Mouse (Mus musculus) MEL (cell line): ENCODE results near the gene Sult5a1. TPM values are rescaled to one million over a fixed set of nuclear protein-coding genes. Genes with fewer than 3 reads are reported as not detected.

Experiments
- DNase-seq: peaks from one replicate; pipeline ENCODE4 v3.0.0; 2011; ENCODE audit warnings: low read depth, low spot score
- H3K27ac ChIP-seq: 2 replicates; pipeline ENCODE4 v1.5.1; 2012; ENCODE audit warnings: low read depth, mild to moderate bottlenecking, control low read depth, low read length, moderate library complexity; ENCODE audit not compliant: control insufficient read depth
- H3K27me3 ChIP-seq, 2 experiments: fragments of 150-350 bp in 1 of 2; sonication (generic) in 1 of 2; 2 replicates each; pipeline ENCODE4 v1.6.1; 2012; ENCODE audit warnings: low read length in 2 of 2, mild to moderate bottlenecking in 2 of 2, improper control_type of control experiment in 1 of 2, moderate library complexity in 1 of 2; ENCODE audit not compliant: insufficient read depth in 2 of 2, control insufficient read depth in 1 of 2
- H3K36me3 ChIP-seq, 2 experiments: 2 replicates each; pipeline ENCODE4 v1.6.1; 2012 to 2014; ENCODE audit warnings: low read length in 2 of 2, improper control_type of control experiment in 1 of 2, inconsistent platforms in 1 of 2, mild to moderate bottlenecking in 1 of 2; ENCODE audit not compliant: insufficient read depth in 2 of 2, control insufficient read depth in 1 of 2
- H3K4me1 ChIP-seq, 2 experiments: fragments of 150-350 bp in 1 of 2; sonication (generic) in 1 of 2; 2 replicates each; pipeline ENCODE4 v1.6.1; 2012; ENCODE audit warnings: low read length in 2 of 2, improper control_type of control experiment in 1 of 2, mild to moderate bottlenecking in 1 of 2; ENCODE audit not compliant: insufficient read depth in 2 of 2, control insufficient read depth in 1 of 2
- H3K4me3 ChIP-seq, 2 experiments: fragments of 150-350 bp in 1 of 2; sonication (generic) in 1 of 2; 2 replicates each; pipeline ENCODE4 v1.5.1; 2012; ENCODE audit warnings: low read depth in 2 of 2, low read length in 2 of 2, mild to moderate bottlenecking in 2 of 2, moderate library complexity in 2 of 2, control low read depth in 1 of 2, improper control_type of control experiment in 1 of 2; ENCODE audit not compliant: control insufficient read depth in 1 of 2, insufficient read depth in 1 of 2
- H3K79me2 ChIP-seq: 2 replicates; pipeline ENCODE4 v1.6.1; 2012; ENCODE audit warnings: mild to moderate bottlenecking, low read length, moderate library complexity; ENCODE audit not compliant: control insufficient read depth, poor library complexity, insufficient read depth
- H3K9ac ChIP-seq: 2 replicates; pipeline ENCODE4 v1.6.1; 2012; ENCODE audit warnings: low read depth, mild to moderate bottlenecking, control low read depth, low read length, moderate library complexity; ENCODE audit not compliant: control insufficient read depth, poor library complexity, severe bottlenecking
- H3K9me3 ChIP-seq: fragments of 150-350 bp; sonication (generic); replicated peaks from 2 replicates; pipeline ENCODE4 v1.6.1; 2012; ENCODE audit warnings: mild to moderate bottlenecking, low read length, improper control_type of control experiment, moderate library complexity; ENCODE audit not compliant: insufficient read depth
- BHLHE40 ChIP-seq: IDR thresholded peaks from 2 replicates; pipeline ENCODE4 v1.6.1; 2012; ENCODE audit warnings: low read depth, mild to moderate bottlenecking, inconsistent platforms, low read length, improper control_type of control experiment, borderline replicate concordance
- CHD2 ChIP-seq: IDR thresholded peaks from 2 replicates; pipeline ENCODE4 v1.6.1; 2011; ENCODE audit warnings: low read length, improper control_type of control experiment
- CTCF ChIP-seq, 3 experiments: IDR thresholded peaks in 2 of 3; conservative IDR thresholded peaks in 1 of 3; 2 replicates each; pipeline ENCODE4 v1.5.1; 2011 to 2012; ENCODE audit warnings: low read length in 3 of 3, low read depth in 2 of 3, mild to moderate bottlenecking in 2 of 3, improper control_type of control experiment in 1 of 3, inconsistent platforms in 1 of 3, mixed read lengths in 1 of 3, moderate library complexity in 1 of 3; ENCODE audit not compliant: control insufficient read depth in 1 of 3, insufficient read depth in 1 of 3, poor library complexity in 1 of 3, severe bottlenecking in 1 of 3
- ELF1 ChIP-seq: IDR thresholded peaks from 2 replicates; pipeline ENCODE4 v1.6.1; 2014; ENCODE audit warnings: low read depth, mild to moderate bottlenecking, inconsistent platforms, low read length, improper control_type of control experiment, moderate library complexity
- EP300 ChIP-seq, 2 experiments: IDR thresholded peaks; 2 replicates each; pipeline ENCODE4 v1.6.1; 2011; ENCODE audit warnings: improper control_type of control experiment in 2 of 2, low read length in 2 of 2, low read depth in 1 of 2, mild to moderate bottlenecking in 1 of 2
- GABPA ChIP-seq: IDR thresholded peaks from 2 replicates; pipeline ENCODE4 v1.6.1; 2012; ENCODE audit warnings: low read depth, mild to moderate bottlenecking, inconsistent platforms, low read length, improper control_type of control experiment, moderate library complexity
- GATA1 ChIP-seq: IDR thresholded peaks from 2 replicates; pipeline ENCODE4 v1.6.1; 2011; ENCODE audit warnings: low read depth, low read length, improper control_type of control experiment
- HCFC1 ChIP-seq: IDR thresholded peaks from 2 replicates; pipeline ENCODE4 v1.6.1; 2012; ENCODE audit warnings: low read depth, mild to moderate bottlenecking, inconsistent platforms, low read length, improper control_type of control experiment, moderate library complexity
- JUND ChIP-seq: IDR thresholded peaks from 2 replicates; pipeline ENCODE4 v1.6.1; 2011; ENCODE audit warnings: low read depth, mild to moderate bottlenecking, improper control_type of control experiment, low read length
- MAX ChIP-seq: IDR thresholded peaks from 2 replicates; pipeline ENCODE4 v1.6.1; 2011; ENCODE audit warnings: low read length, improper control_type of control experiment
- MEF2A ChIP-seq: IDR thresholded peaks from 2 replicates; pipeline ENCODE4 v1.6.1; 2014; ENCODE audit warnings: low read depth, mild to moderate bottlenecking, inconsistent platforms, low read length, improper control_type of control experiment; ENCODE audit not compliant: poor library complexity, insufficient replicate concordance, severe bottlenecking; ENCODE audit errors: extremely low read depth
- MXI1 ChIP-seq: IDR thresholded peaks from 2 replicates; pipeline ENCODE4 v1.6.1; 2011; ENCODE audit warnings: mild to moderate bottlenecking, low read depth, low read length, improper control_type of control experiment
- MYB ChIP-seq: IDR thresholded peaks from 2 replicates; pipeline ENCODE4 v1.6.1; 2011; ENCODE audit warnings: mild to moderate bottlenecking, low read depth, low read length, improper control_type of control experiment
- NELFE ChIP-seq: IDR thresholded peaks from 2 replicates; pipeline ENCODE4 v1.6.1; 2011; ENCODE audit warnings: low read depth, low read length, improper control_type of control experiment
- NRF1 ChIP-seq: IDR thresholded peaks from 2 replicates; pipeline ENCODE4 v1.6.1; 2014; ENCODE audit warnings: low read depth, mild to moderate bottlenecking, inconsistent platforms, low read length, improper control_type of control experiment, moderate library complexity; ENCODE audit not compliant: poor library complexity, insufficient read depth, severe bottlenecking
- POLR2A ChIP-seq, 2 experiments: IDR thresholded peaks; 2 replicates each; pipeline ENCODE4 v1.6.1; 2011 to 2012; ENCODE audit warnings: low read length in 2 of 2, mild to moderate bottlenecking in 2 of 2, control low read depth in 1 of 2, improper control_type of control experiment in 1 of 2, low read depth in 1 of 2, moderate library complexity in 1 of 2; ENCODE audit not compliant: control insufficient read depth in 1 of 2, insufficient read depth in 1 of 2, poor library complexity in 1 of 2
- POLR2AphosphoS2 ChIP-seq: IDR thresholded peaks from 2 replicates; pipeline ENCODE4 v1.6.1; 2011; ENCODE audit warnings: low read length, improper control_type of control experiment
- POLR2AphosphoS5 ChIP-seq: IDR thresholded peaks from 2 replicates; pipeline ENCODE4 v1.6.1; 2012; ENCODE audit warnings: low read depth, borderline replicate concordance, mild to moderate bottlenecking, inconsistent platforms, low read length, moderate library complexity, mixed read lengths
- RAD21 ChIP-seq: IDR thresholded peaks from 2 replicates; pipeline ENCODE4 v1.6.1; 2011; ENCODE audit warnings: mild to moderate bottlenecking, low read depth, low read length, improper control_type of control experiment
- RCOR1 ChIP-seq: IDR thresholded peaks from 2 replicates; pipeline ENCODE4 v1.6.1; 2012; ENCODE audit warnings: low read depth, mild to moderate bottlenecking, inconsistent platforms, low read length, improper control_type of control experiment
- SIN3A ChIP-seq: IDR thresholded peaks from 2 replicates; pipeline ENCODE4 v1.6.1; 2012; ENCODE audit warnings: low read length, improper control_type of control experiment, inconsistent platforms
- SMC3 ChIP-seq: IDR thresholded peaks from 2 replicates; pipeline ENCODE4 v1.6.1; 2011; ENCODE audit warnings: low read depth, low read length, improper control_type of control experiment
- TAL1 ChIP-seq: IDR thresholded peaks from 2 replicates; pipeline ENCODE4 v1.6.1; 2012; ENCODE audit warnings: mild to moderate bottlenecking, inconsistent platforms, low read length, moderate library complexity, mixed read lengths
- TBP ChIP-seq: IDR thresholded peaks from 2 replicates; pipeline ENCODE4 v1.8.0; 2011; ENCODE audit warnings: low read depth, low read length, improper control_type of control experiment
- TCF12 ChIP-seq: IDR thresholded peaks from 2 replicates; pipeline ENCODE4 v1.6.1; 2014; ENCODE audit warnings: low read depth, mild to moderate bottlenecking, inconsistent platforms, low read length, improper control_type of control experiment, moderate library complexity
- UBTF ChIP-seq: IDR thresholded peaks from 2 replicates; pipeline ENCODE4 v1.6.1; 2012; ENCODE audit warnings: low read depth, mild to moderate bottlenecking, inconsistent platforms, low read length, improper control_type of control experiment, moderate library complexity, borderline replicate concordance; ENCODE audit not compliant: insufficient read depth
- USF1 ChIP-seq: IDR thresholded peaks from 2 replicates; pipeline ENCODE4 v1.6.1; 2014; ENCODE audit warnings: low read depth, mild to moderate bottlenecking, inconsistent platforms, low read length, improper control_type of control experiment, moderate library complexity
- ZKSCAN1 ChIP-seq: IDR thresholded peaks from 2 replicates; pipeline ENCODE4 v1.6.1; 2012; ENCODE audit warnings: low read depth, mild to moderate bottlenecking, inconsistent platforms, low read length, improper control_type of control experiment, moderate library complexity
- ZNF384 ChIP-seq: IDR thresholded peaks from 2 replicates; pipeline ENCODE4 v1.6.1; 2012; ENCODE audit warnings: low read depth, mild to moderate bottlenecking, inconsistent platforms, low read length, improper control_type of control experiment
- polyA plus RNA-seq, 2 experiments: library from polyadenylated mRNA; stranded (reverse) in 1 of 2; unstranded in 1 of 2; fragments of >175 nt in 1 of 2; fragments of >200 nt in 1 of 2; gene quantifications; 2 replicates each; pipeline versions ENCODE4 v1.2.1 to v1.2.4; 2012; ENCODE audit warnings: low replicate concordance in 2 of 2, low read depth in 1 of 2; ENCODE audit not compliant: insufficient read length in 2 of 2, insufficient read depth in 1 of 2, missing spikeins in 1 of 2
- total RNA-seq: library from RNA; depleted of rRNA; stranded (reverse); fragments of 300-350 nt; gene quantifications from 2 replicates; pipeline ENCODE4 v1.2.3, GENCODE M21; 2012

Gene Sult5a1
- total and polyA plus RNA-seq, 3 experiments: 0.15 TPM; not detected in 2

DNA sequence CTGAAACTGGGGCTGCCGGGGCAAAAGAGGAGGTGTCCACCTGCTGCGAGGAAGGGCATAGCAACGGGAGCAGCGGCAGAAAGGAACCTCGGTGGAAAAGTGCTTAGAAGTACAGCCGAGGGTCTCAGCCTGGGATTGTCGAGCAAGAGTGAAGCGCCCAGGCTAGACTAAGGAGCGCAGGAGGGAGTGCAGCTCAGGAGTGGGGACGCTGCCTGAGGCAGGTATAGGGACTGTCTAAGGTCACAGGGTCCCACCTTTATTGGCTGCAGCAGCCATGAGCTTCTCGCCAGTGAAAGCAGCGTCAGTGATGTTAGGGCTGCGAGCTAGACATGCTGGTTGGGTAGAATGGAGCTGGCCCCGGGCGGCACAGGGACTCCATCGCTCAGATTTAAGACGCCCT, 40.4 kb downstream of the Sult5a1 start:
- peak; percentile 25 for DNase-seq
- Histone ChIP-seq H3K27ac (no peak overlapping the region), H3K4me3 (peak overlapping the region; percentile 49 to 85; a peak in 3 of 4 replicates), H3K79me2 (no peaks in the 10 kb centered on the region), H3K36me3 (peaks cover 0 to 23% of the 10 kb centered on the region in 2 experiments; a peak in 2 of 4 replicates), H3K9ac (no peak overlapping the region; the same call in 1 of the 2 replicates), H3K9me3 (no peaks in the 10 kb centered on the region), H3K27me3 (no peaks in the 10 kb centered on the region), H3K4me1 (peaks cover 21 to 40% of the 10 kb centered on the region in 2 experiments)
- no peak for TF ChIP-seq TBP
- TF ChIP-seq JUND: no peak

DNA sequence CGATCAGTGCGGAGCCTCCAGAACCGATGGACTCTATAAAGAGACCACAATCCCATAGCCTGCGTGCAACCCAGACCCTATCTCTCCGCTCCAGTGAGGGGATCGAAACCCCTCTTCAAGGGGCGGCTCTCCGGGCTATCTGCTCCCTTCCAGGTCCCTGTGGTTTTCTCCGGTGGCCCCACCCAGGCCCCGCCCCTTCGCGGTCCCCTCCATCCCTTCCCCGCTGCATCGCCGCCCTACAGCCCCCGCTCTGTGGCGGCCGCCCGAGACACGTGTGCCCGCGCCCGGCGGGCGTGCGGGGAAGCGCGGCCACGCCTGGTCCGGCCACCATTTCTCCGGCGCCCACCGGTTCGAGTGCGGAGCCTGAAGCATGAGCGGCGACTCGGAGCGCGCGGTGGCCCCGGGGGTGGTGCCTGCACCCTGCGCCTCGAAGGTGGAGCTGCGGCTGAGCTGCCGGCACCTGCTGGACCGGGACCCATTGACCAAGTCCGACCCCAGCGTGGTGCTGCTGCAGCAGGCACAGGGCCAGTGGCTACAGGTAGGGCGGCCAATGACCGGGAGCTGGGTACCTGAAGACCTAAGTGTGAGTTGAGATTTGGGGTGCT, 40.9 kb downstream of the Sult5a1 start, which contains the start of gene Cpne7:
Gene Cpne7 (plus strand): TSS at position 248 of the 605 bp plus-strand sequence.
- H3K4me1 ChIP-seq: peaks cover 22 to 40% of the 10 kb centered on the region in 2 experiments
- peak; percentile 57 for DNase-seq
- H3K9ac ChIP-seq: peak within 1 kb of the TSS; percentile 21
- no peaks in the 10 kb centered on the region for H3K27me3 ChIP-seq
- TF ChIP-seq MYB (no peak), ZNF384 (no peak), TAL1 (peak; percentile 56), USF1 (no peak), UBTF (no peak), TBP (no peak), ELF1 (no peak), CHD2 (no peak), MXI1 (no peak), GATA1 (no peak), EP300 (IDR thresholded peaks at IDR 0.05; ENCODE audit: low read depth in 1 of 2, low read length in 2 of 2) (peak in 1 of 2 experiments; percentile 44; a peak in 3 of 4 replicates), BHLHE40 (no peak), SMC3 (no peak), POLR2AphosphoS2 (no peak), HCFC1 (no peak), SIN3A (peak; percentile 31; the same call in 1 of the 2 replicates), ZKSCAN1 (no peak), GABPA (no peak), NRF1 (no peak), RCOR1 (no peak), MEF2A (no peak), JUND (no peak), MAX (no peak), POLR2A (IDR thresholded peaks at IDR 0.05; ENCODE audit: control insufficient read depth in 1 of 2, insufficient read depth in 1 of 2, low read depth in 1 of 2, low read length in 2 of 2, poor library complexity in 1 of 2) (no peak), CTCF (IDR thresholded peaks at IDR 0.05 in 2 of 3, conservative IDR thresholded peaks at IDR 0.05 in 1 of 3; ENCODE audit: control insufficient read depth in 1 of 3, insufficient read depth in 1 of 3, low read depth in 2 of 3, low read length in 3 of 3, poor library complexity in 1 of 3, severe bottlenecking in 1 of 3) (no peak), POLR2AphosphoS5 (no peak), TCF12 (peak; percentile 57), NELFE (no peak), RAD21 (no peak)
- no peak within 1 kb of the TSS for H3K27ac ChIP-seq
- H3K4me3 ChIP-seq: peak within 1 kb of the TSS; percentile 49 to 85
- no peaks in the 10 kb centered on the region for H3K9me3 ChIP-seq
- no peaks in the 10 kb centered on the region for H3K79me2 ChIP-seq
- peaks cover 0 to 23% of the 10 kb centered on the region in 2 experiments; a peak in 2 of 4 replicates for H3K36me3 ChIP-seq
